Mouse (Mus musculus) liver (tissue): ENCODE measurements around the gene Rassf5.
A peak's percentile ranks its signal among the peaks of the same experiment; 100 is the strongest.
"Not testable (repeated sequence)": the region's sequence is repeated elsewhere in the genome, so short reads cannot be mapped to it uniquely, and the experiment has no call there.

Experiments
- DNase-seq: peaks from one replicate; pipeline ENCODE4 v3.0.0-alpha.2; 2020; ENCODE audit warnings: mixed read lengths

Rassf5 gene

GRCm38 (mm10) chr1:131252516-131253250 lies 7.6 kb upstream of the Rassf5 start:
- not testable (repeated sequence) for DNase-seq

GRCm38 (mm10) chr1:131246433-131247395 lies 1.7 kb upstream of the Rassf5 start:
- DNase-seq, result peak; percentile 39

- DNase-seq, result peak; percentile 36
Measured at GRCm38 (mm10) chr1:131245926-131246325, 868 bp upstream of the Rassf5 start.

GRCm38 (mm10) chr1:131244536-131245088 lies 446 bp downstream of the Rassf5 start:
- DNase-seq, result peak; percentile 11

- no peak for DNase-seq
Measured at GRCm38 (mm10) chr1:131242956-131243355, 2.1 kb downstream of the Rassf5 start.

GRCm38 (mm10) chr1:131239576-131240193 lies 5.4 kb downstream of the Rassf5 start:
- no peak for DNase-seq

GRCm38 (mm10) chr1:131238931-131239381 lies 6.1 kb downstream of the Rassf5 start:
- no peak for DNase-seq

GRCm38 (mm10) chr1:131236077-131236476 lies 9.0 kb downstream of the Rassf5 start:
- DNase-seq, result no peak

GRCm38 (mm10) chr1:131233527-131233926 lies 11.5 kb downstream of the Rassf5 start:
- no peak for DNase-seq

GRCm38 (mm10) chr1:131228659-131229058 lies 16.4 kb downstream of the Rassf5 start:
- no peak for DNase-seq

- no peak for DNase-seq
Measured at GRCm38 (mm10) chr1:131228225-131228624, 16.8 kb downstream of the Rassf5 start.

GRCm38 (mm10) chr1:131224848-131225471 lies 20.1 kb downstream of the Rassf5 start:
- DNase-seq, result no peak

- no peak for DNase-seq
Measured at GRCm38 (mm10) chr1:131223345-131223744, 21.7 kb downstream of the Rassf5 start.

GRCm38 (mm10) chr1:131221822-131222590 lies 23.1 kb downstream of the Rassf5 start:
- DNase-seq, result no peak

- DNase-seq, result no peak
Measured at GRCm38 (mm10) chr1:131218933-131219332, 26.1 kb downstream of the Rassf5 start.

- DNase-seq, result no peak
Measured at GRCm38 (mm10) chr1:131213361-131213760, 31.7 kb downstream of the Rassf5 start.

- DNase-seq, result no peak
Measured at GRCm38 (mm10) chr1:131212956-131213355, 32.1 kb downstream of the Rassf5 start.

- DNase-seq, result no peak
Measured at GRCm38 (mm10) chr1:131211655-131212054, 33.4 kb downstream of the Rassf5 start.

- DNase-seq, result no peak
Measured at GRCm38 (mm10) chr1:131209971-131210426, 35.1 kb downstream of the Rassf5 start.

GRCm38 (mm10) chr1:131208800-131209199 lies 36.3 kb downstream of the Rassf5 start:
- DNase-seq, result no peak

- DNase-seq, result no peak
Measured at GRCm38 (mm10) chr1:131208081-131208480, 37.0 kb downstream of the Rassf5 start.
